Mouse (Mus musculus) heart, postnatal 25 days (tissue): Measurements from ENCODE around the gene Tspyl2. TPM values are rescaled to one million over a fixed set of nuclear protein-coding genes. Genes with fewer than 3 reads are reported as not detected.
"Not testable (repeated sequence)": the region's sequence is repeated elsewhere in the genome, so short reads cannot be mapped to it uniquely, and the experiment has no call there.

ENCODE experiments used
- DNase-seq: peaks from one replicate; pipeline ENCODE4 v3.0.0; 2022; ENCODE audit warnings: low spot score
- intact Hi-C: fragments of 180-260 bp; cut with DNase I; formaldehyde crosslinking; loops from one replicate; pipeline ENCODE4 v1.15.1; 2025
- total RNA-seq, 2 experiments: library from RNA; stranded (reverse); gene quantifications; 2 replicates each; pipeline ENCODE4 v1.2.3; 2021

The Tspyl2 gene
- total RNA-seq, 2 experiments from 2014 or later = 7.2 to 10.5 TPM

DNA sequence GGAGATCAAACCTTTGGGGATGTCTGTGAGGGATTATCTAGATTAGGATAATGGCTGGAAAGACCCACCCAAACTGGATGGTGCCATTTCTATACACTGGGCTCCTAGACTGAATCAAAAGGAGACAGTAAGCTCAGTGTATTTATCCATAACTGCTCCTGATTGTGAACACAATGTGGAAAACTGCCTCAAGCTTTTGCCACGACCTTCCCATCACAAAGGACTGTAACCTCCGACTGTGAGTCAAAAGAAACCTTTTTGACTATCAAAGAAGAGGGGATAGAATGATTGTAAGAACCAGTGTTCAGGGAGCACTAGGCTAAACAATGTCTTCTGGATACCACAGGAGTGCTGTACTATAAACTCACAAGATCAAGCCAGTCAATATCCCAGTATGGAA, 36.0 kb downstream of the Tspyl2 start:
- no peak for DNase-seq
- intact Hi-C loops = loop anchor here (5.0 kb wide), 1 partner anchor 129 kb away; no protein-coding TSS in a partner anchor

DNA sequence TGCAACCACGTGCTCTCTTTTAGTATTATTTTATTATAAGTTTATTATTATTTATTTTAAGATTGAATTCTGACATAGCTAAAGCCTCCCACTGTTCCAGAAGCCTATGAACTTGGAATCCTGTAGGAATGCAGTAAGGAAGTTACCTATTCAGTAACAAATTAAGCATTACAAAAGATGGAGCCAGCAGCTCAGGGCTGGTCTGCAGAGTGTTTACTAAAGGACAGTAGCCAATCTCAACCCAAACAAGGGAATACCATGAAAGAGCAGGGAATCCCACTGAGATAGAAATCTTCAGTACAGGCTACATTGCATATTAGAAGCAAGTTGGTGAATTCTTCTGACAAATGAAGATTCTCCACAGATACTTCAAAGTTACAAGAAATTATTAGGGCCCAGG, 55.2 kb downstream of the Tspyl2 start:
- intact Hi-C loops, DNase-seq: not testable (repeated sequence)

Other genes with a start within 250 kb of the Tspyl2 start
- 10 to 100 TPM; 80.6 to 80.7 TPM for gene Iqsec2, start 198.2 kb downstream of the Tspyl2 start, total RNA-seq
- 10 to 100 TPM; 29.7 to 55.0 TPM for gene Kdm5c, start 109.4 kb downstream of the Tspyl2 start, total RNA-seq
- gene Kantr, start 14.9 kb downstream of the Tspyl2 start, total RNA-seq = 1 to 10 TPM; 3.0 to 3.7 TPM
- gene Gpr173, start 26.3 kb upstream of the Tspyl2 start, total RNA-seq = 1 to 10 TPM in 1 of 2 experiments, under 1 TPM in 1; 0.68 to 1.3 TPM
- not detected for gene Cldn34a, start 220.9 kb upstream of the Tspyl2 start, total RNA-seq